Mouse (Mus musculus): ENCODE data around the gene Ly6g5c.

DNA sequence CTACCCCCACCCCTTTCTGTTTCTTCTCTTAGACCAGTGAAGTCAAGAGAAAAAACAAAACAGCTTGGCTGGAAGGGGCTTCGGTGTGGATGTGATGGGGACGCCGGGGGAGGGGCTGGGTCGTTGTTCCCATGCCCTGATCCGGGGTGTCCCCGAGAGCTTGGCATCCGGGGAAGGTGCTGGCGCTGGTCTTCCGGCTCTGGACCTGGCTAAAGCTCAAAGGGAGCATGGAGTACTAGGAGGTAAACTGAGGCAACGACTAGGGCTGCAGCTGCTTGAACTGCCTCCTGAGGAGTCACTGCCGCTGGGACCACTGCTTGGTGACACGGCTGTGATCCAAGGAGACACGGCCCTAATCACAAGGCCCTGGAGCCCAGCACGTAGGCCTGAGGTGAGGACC is 48.0 kb upstream of the Ly6g5c start:
- TF ChIP-seq POLR2A (IDR thresholded peaks at IDR 0.05; ENCODE audit: borderline replicate concordance, extremely low read depth, insufficient read depth, insufficient read length, poor library complexity, severe bottlenecking) (no peak), CTCF (IDR thresholded peaks at IDR 0.05; ENCODE audit: borderline replicate concordance, extremely low read depth, insufficient read depth, insufficient read length) (no peak)

Data from brain, embryonic 14.5 days (tissue).